Mouse (Mus musculus) adrenal gland, adult 2 months (tissue): ENCODE results near the gene Meis2. TPM values are rescaled to one million over a fixed set of nuclear protein-coding genes. Genes with fewer than 3 reads are reported as not detected.

Experiments used
- DNase-seq: peaks from one replicate; pipeline ENCODE4 v3.0.0; 2021
- polyA plus RNA-seq: library from polyadenylated mRNA; depleted of rRNA; stranded (reverse); fragments of >200 nt; gene quantifications from 2 replicates; pipeline ENCODE4 v1.2.3, GENCODE M21; 2012
- total RNA-seq, 2 experiments: library from RNA; stranded (reverse); gene quantifications; 2 replicates each; pipeline ENCODE4 v1.2.3; 2021

Meis2 gene
- total and polyA plus RNA-seq, 3 experiments: 124 to 303 (median 211) TPM

DNA sequence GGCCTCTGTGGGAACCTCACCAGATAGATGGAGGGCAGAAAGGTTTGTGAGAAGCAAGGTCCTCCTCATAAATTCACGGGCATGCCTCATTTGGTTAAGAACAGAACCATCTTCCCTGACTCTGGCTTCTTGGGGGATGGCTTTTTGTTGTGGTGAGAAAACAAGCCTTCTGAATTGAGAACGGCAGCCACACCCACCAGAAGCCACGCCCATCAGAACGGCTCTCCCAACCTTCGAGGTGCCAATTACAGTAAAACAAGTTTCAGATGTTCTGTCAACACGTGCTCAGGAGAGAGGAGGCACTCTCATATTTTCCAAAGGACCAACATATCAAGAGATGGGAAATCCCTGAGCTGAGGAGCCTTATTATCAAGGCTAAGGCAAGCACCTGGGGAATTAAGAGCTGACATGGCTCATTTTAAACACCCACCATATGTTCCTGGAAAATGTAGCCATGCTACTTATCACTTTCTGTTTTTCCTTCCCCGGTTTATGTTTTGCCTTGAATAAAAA is 117.9 kb downstream of the Meis2 start:
- no peak for DNase-seq

DNA sequence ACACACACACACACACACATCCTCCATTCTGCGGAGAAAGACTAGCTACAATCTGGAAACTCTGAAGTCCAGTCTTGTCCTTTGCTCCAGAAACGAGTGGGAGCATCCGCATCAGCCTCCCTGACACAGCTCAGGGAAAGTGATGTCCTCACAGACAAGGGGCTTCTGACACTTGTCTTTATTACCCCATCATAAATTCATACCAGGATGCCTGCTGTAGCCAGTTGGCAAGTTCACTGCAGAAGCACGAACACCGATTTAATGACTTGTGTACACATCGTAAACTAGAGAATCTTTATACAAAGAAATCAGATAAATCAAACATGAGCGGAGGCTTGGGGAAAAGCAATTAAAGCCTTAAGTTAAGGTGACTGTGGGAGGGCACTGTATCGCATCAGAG is 122.6 kb downstream of the Meis2 start:
- DNase-seq: no peak

DNA sequence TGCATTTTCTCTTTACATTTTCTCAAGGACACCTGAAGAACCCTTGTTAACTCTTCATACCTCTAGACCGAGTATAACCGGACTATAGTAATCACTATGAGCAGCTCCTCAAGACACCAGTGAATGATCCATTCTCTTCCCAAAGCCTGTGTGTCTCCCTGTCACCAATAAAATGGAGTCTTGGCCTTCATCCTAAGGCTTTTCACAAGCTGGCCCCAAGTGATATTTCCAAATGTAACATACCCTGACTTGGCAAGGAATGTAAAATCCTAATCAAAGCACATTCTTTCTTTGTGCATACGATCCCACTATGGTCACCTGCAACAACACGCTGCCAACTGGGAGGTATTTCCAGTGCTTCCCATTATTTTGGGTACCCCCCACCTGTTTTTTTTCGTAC is 125.8 kb downstream of the Meis2 start:
- no peak for DNase-seq

DNA sequence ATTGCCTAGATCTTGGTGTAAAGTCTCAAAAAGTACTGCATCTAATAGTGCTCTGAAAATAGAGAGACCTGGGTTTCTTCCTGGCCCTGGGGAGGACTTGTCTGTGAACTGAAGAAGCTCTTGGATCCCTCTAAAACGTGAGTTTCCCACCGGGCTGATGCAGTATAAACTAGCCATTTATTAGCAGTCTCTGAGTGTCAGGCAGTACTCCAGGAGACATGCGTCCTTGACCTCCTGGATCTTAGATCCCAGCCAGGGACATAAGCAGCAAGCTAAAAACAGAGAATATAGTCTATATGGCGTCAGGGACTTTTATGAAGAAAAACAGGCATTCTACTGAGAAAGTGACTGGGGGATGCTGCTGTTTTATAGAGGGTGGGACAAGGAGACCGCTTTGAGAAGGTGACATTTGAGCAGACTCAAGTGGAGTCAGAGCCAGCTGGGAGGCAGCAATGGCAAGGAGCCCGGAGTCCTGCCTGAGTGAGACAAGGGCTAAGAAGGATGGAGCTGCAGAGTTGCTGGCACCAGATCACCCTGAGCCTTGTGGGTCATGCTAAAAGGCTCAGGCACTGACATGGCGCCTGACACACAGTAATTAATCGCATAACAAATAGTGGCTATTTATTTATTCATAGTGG is 126.6 kb downstream of the Meis2 start:
- peak; percentile 88 for DNase-seq

DNA sequence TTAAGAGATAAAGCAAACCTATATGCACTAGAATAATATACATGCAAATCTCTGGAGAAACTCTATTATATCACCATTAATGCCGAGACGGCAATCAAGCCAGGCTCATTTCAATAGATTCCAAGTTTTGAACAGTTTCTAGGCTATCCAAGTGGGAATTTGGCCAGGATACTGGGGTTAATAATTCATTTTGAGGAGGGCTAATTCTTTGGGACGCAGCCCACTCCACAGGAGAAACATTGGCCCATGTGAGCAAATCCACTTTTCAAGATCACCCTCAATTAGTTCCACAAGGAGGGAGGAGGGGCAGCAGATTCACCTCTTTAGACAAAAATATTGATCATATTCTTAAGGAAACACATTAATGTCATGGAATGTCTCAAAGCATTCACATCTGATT is 127.3 kb downstream of the Meis2 start:
- DNase-seq: no peak

DNA sequence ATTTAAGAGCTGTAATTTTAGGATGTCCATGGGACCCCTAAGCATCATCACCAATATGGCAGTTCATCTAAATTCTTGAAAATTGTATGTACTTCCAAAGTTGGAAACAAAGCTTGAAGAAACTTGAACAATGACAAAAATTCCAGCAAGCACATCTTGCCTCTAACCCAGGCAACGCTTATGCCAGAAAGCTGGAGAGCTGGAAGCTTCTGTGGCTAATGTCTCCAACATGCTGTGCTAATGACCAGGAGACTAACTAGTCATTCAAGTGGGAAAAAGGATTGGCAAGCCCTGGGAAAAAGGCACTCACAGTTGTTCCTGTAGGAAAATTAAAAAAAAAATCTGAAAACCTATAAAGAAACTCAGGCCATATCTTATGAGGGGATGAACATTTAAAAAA is 127.7 kb downstream of the Meis2 start:
- no peak for DNase-seq

DNA sequence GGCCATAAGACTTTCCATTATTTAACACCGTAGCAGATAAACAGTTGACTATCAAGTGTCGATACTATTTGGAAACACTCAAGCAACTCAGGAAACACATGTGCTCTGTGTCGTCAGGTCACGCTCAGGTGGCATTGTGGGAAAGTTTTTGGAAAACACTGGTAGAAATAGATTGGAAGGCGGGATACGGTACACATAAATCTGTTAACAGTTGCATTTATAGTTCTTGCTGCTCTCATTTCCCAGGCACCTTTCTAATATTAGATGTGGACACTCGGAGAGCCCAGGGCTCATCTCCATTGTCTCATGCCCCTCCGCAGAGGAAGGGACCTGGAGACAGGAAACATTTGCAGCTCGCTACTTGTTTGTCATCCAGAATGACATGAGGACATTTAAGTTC is 128.9 kb downstream of the Meis2 start:
- no peak for DNase-seq

DNA sequence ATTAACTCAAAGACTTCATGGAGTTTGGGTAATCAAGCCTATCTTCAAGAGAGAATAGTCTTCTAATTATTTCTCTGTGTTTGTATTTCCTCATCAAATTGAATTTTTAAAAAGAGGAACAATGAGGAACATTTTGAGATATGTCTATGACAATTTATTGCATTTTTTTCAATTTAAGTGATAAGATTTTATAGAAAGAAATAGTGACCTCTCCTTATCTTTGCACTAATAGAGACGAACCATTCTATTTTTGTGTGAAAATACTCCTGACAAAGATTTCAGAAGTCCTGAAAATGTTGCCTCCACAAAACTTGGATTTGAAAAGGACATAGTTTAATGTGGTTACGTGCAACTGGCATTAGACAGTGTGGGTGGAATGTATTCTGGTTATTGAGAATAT is 131.3 kb downstream of the Meis2 start:
- DNase-seq: no peak

DNA sequence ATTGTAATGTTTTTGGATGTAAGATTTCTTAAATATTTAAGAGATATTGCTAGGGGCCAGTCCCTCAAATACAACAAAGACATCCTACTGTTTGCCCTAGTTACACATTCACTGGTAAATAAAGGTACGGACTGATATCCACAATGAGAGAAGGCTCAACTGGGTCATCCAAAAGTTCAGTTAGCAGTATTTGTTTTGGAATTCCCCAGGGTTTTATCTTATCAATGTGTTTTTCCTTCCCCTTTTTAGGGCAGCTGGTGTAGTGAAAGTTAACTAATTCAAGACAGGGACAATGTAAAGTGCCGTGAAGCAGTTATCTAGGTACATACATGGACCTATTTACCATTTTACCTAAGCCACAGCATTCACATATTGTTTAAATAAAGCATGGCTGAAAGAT is 132.4 kb downstream of the Meis2 start:
- DNase-seq: no peak

DNA sequence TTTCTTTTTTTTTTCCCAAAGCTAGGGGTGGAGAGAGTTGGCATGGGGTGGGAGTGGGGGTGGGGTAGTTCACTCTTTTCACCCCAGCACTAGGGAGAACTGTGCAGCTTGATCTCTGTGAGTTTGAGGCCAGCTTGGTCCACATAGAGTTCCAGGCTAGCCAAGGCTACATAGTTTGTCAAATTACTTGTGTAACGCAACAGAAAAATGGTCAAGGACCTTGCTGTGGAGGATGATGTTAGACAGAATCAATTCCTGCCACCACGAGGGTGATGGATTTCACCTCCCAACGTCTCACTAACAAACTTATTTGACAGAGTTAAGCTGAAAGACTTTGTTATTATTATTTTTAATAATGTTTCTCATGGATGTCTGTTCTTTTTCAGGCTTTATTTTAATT is 139.9 kb downstream of the Meis2 start:
- no peak for DNase-seq

DNA sequence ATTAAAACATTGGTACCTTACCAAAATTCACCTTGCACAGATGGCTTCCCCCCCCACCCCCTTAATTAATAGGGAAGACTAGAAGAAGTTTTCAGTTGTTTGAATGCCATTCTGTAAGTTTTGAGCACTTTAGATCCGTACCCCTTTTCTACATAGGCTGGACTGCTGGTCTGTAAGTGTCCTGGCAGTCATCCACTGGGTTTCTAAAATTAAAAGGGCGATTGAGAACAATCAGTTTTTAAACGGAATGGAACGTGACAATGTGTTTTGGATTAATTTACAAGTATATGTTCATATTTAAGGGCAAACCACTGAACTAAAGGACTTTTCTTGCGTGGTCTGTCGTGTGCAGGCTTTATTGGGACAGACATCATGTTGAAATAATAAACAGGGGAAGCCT is 141.2 kb downstream of the Meis2 start:
- DNase-seq: no peak

DNA sequence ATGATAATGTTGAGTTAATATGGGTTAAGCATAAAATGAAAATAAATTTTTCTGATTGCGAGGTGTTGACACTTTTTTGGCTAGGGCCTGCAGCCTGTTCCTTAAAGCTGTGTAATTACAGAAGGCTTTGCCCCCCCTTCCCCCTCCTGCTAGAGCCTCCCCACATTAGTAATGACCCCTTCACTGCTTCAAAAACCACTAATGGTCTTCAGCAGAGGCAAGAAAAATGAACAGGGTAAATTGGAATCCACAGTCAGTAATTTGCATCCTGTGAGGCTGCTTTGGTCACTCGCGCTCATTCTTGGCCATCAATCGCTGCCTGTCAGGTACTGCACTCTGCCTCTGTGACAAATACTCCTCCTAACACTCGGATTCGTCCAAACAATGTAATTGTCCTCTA is 142.4 kb downstream of the Meis2 start:
- DNase-seq: no peak

DNA sequence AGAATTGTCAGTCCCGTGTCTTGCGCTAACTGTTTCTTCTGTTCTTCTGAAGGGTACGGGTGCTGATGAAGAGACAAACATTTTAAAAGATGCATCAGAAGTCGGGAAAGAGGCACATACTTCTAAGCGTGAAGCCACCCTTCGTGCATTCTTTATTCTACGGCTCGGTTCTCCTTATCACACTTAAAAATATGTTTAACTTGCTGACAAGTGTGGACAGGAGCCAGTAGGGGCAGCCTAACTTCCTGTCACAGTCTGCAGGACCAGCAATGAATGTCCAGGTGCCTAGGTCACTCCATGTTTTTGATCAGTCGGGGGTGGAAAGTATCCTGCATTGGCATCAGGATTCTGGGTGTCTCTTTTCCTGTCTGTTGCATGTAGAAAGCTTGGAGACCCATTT is 144.0 kb downstream of the Meis2 start:
- DNase-seq: no peak

DNA sequence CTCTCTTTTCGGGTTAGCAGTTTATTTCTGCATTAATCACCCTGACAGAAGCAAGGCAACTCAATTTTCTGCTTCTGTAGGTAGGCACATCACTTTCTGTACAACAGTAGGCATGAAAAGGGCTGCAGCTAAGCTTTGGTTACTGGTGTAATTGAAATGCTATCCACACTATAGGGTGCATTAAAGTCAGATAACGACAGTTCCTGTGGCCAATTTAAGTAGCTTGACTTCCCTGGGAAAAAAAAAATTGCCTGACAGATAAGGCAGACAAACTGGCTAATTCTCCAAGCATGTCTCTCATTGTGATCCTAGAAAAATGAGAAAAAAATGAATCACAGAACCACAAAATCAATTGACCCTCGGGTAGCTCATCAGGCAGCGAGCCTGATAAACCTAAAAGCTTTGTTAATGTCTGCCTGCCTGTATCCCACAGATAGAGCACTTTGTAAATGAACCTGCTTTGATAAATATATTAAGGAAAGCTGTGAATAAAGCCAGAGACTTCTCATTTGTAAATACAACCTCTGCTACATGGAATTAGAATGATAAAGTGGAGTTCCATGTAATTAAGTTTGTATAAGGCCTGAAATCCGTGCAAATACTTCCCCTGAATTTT is 145.2 kb downstream of the Meis2 start:
- DNase-seq: no peak

DNA sequence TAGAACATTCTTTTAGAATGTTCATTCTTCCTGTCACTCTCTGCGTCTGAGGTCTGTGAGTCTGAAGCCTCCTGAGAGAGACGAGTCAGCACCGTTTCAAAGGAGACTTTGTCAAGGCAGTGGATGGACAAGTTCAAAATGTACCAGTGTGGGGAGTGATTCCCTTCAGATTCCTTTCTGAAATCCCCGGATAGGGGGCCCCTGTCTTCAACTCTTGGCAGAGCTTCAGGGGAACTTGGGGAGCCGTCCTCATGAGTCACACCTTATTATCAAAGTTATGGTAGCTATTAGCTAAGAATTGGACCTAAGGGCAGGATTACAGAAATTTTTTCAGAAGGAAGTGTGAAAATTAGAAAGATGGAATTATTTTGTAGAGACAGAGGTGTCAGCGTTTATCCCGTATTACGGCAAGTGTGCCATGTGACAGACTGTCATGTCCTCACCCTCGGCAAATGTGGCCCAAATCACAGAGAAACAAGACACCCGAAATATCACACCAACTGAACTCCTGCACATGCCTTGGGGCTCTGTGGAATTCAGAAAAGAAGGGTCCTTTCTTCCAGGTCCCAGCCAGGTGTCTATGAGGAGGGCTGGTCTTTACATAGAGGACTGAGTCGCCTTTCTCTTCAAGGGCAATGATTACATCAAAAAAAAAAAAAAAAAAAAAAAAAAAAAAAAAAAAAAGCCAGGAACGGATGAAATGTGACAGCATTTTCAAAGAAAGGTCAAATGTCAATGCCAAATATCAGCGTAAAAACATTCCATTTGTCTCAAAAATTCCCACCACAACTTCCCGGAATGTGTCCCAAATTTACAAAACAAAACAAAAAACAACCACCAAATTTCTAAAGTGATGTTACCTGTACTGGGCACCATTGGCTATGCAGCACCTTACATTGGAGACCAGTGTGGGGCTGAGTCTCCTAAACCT is 146.2 kb downstream of the Meis2 start:
- DNase-seq: no peak

DNA sequence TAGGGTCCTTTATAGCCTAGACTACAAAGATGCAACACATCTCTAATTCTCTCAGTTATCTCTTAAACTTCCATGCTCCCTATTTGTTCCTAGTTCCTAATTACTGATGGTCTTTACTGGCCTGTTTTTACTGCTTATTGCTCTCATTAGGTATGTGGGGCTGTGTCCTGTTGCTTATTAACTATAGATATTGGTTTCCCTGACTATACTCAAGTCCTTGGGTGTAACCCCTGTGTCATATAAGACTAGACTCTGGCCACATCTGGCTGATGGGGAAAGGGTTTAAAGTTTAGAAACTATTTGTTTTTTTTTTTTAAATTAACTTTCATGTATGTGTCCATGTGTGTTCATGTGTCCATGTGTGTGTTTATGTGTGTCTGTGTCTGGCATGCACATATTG is 147.1 kb downstream of the Meis2 start:
- DNase-seq: no peak

DNA sequence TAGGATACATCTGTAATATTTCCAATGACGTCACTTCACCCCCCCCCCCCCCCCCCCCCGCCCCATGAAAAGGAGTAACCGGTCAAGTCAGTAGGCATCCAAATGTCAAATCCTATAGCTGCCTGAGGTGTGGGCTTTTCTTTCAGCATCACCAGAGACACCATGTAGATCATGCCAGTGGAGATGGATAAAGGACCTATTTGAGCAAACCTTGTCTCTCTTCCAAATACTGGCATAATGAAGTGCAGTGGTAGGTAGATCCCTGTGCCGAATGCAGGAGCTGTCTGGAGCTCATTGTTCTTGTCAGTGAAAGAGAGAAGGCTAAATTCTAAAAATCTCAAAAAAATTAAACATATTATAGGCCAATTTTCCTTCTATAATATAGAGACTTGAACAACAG is 151.1 kb downstream of the Meis2 start:
- no peak for DNase-seq

DNA sequence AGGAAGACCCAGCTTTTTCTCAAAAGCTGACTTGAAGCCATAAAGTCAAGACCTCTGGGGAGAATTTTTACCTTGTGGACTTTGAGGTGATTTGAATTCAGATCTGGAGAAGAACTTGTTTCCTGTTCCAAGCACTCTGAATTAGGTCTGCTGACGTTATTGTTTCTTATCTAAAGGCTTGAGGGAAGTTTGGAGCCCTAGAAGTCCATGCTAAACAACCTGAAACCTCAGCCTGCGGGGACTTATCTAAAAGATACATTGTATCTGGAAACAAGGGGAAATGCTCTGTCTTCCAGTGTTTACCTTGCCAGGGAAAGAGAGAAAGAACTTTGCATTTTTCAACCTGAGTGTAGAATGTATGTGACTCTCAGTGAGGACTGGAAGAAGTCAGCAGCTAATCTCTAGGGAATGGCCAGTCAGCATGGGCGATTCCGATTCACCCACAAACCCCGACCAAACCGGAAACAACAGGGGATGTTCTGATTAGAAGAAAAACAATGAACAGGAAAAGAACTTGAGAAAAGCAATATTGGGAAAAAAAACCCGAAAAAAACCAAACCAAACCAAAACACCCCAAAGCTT is 152.6 kb downstream of the Meis2 start:
- DNase-seq: no peak

DNA sequence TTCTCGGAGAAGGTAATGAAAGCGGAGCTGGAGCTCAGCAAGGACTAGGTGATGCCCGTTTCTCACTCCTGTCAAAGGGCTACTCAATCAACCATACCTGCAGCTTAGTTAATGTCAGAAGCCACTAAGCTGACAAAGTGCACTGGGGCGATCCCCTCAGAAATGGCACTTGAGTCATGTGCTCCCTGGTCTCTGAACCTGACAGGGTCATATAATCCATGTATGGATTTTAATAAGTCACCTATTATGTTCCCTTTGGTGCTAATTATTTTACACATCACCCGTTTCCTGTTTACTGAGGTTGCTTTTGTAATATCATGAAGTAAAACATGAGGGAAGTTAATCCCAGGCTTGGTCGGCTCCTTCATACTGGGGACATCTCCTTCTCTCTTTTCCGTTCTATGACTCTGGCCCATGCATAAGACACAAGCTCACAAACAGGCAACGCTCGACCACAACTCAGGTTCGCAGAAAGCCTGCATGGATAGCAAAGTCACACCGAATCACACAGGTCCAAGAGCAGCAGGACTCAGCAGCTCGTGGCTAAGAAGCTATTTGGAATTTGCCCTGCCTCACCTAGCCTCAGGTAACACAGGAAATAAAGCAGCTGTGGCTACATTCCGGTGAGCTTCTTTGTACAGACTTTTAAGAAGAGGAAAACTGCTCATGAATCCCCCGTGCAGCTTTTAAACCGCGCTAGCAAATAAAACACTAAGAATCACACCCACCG is 153.6 kb downstream of the Meis2 start:
- DNase-seq: no peak

DNA sequence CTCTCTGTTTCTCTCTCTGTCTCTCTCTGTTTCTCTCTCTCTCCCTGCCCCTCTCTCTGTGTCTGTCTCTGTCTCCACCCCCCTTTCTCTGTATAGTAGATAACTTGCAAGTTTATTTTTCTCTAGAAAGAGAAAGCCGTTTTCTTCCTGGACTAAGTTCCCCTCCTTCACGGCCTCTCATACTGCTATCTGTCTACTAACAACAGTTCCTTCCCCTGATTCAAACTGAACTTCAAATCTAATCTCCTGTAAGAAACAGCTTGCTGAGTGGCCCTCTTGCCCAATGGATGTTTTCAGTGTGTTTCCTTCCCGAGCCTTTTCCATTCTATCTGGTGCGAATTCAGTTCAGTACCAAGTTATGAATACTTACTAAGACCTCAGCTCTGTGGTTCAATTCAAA is 155.4 kb downstream of the Meis2 start:
- DNase-seq: no peak

DNA sequence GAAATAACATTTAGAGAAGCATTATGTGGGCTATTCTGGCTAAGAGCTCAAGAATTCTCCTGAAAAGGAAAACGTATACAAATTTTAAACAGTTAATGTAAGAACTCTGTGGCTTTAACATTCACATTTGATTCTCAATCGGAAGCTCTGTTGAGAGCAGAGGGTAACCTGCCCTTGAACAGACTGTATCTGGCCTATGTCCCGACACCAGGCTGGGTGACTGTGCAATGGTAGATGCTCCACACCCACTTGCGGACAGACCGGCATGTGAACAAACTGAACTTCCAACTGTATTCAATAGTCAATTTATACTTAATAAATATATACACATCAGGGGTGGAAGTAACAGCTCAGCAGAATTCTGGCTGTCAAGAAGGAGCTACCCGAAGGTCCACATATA is 164.6 kb downstream of the Meis2 start:
- peak; percentile 16 for DNase-seq

DNA sequence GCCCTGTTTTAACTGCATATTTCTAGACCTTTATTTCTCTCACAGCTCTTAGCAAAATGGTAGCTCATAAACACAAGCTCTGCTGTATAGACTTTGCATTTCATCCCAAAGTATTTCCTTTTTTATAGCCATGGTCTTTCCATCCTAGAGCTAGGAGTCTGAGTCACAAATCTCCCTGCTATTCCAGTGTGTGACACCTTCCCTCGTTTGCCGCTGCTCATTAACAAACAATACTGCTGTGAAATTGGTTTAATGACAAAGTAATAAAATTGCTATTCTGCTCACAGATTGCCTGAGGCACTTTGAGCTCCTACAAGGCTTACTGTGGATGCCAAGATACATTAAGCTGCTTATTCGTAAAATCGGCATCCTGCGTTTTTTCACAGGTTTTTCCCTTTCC is 168.1 kb downstream of the Meis2 start:
- peak; percentile 1 for DNase-seq
